Mouse (Mus musculus): ENCODE results near the gene Rft1.

- TF ChIP-seq POLR2A (IDR thresholded peaks at IDR 0.05; ENCODE audit: extremely low read depth, insufficient read depth, low read length) (no peak), CTCF (IDR thresholded peaks at IDR 0.05; ENCODE audit: low read depth, low read length) (no peak)
Measured at GRCm38 (mm10) chr14:30606817-30607216, 47.3 kb upstream of the Rft1 start.
